Mouse (Mus musculus) megakaryocyte, embryonic 14.5 days (primary cell): ENCODE measurements around the gene Guk1.

Experiments
- FLI1 ChIP-seq: IDR thresholded peaks from 2 replicates; pipeline ENCODE4 v1.6.1; 2012; ENCODE audit warnings: low read length, inconsistent platforms, mixed read lengths
- GATA1 ChIP-seq: IDR thresholded peaks from 3 replicates; pipeline ENCODE4 v1.6.1; 2012; ENCODE audit warnings: mixed read lengths, low read length, inconsistent platforms, borderline replicate concordance

DNA sequence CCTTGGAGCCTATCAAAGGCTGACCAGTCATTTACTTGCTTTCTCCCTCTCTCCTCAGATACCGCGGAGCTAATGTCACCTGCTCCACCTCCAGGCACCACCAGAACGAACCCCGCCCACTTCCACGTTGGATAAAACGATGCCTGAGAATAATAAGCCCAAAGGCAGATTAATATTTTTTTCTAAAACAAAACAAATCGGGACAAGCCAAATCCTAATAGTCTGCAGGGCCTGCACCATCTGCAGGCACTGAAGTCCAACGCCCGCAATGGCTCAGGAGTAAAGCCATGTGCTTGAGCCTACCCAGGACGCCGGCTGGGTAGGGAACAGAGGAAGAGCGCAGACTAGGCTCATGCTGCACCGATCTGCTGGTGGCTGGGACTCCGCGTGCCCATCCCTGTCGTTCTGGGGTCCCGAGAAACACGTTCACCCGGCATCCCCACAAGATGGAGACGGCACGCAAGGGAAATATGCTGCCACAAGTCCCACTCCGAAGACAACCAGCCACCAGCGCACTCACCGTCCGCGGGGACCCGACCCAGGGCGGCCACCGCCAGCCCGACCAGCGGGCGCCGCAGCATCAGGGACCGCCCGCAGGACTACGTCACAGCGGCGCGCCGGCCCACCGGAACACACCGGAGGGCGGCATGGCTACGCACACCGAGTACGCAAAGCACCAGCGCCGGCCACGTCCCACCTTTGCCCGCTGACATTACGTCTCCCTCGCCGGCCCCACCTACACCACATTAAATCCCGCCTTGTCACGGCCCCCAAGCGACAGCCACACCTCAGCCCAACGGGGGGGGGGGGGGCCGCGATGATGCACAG, 567 bp downstream of the Guk1 start:
- TF ChIP-seq GATA1 (no peak), FLI1 (no peak)
